Mouse (Mus musculus) lung, postnatal 36 days (tissue): Measurements from ENCODE around the gene Safb2.

Experiments
- DNase-seq: peaks from one replicate; pipeline ENCODE4 v3.0.0; 2022; ENCODE audit warnings: mixed read lengths

The Safb2 gene

GRCm38 (mm10) chr17:56514330-56514729 lies 70.1 kb downstream of the Safb2 start:
- no peak for DNase-seq

- no peak for DNase-seq
These were observed 72.1 kb downstream of the Safb2 start, which contains the start of gene Znrf4 for GRCm38 (mm10) chr17:56512310-56512709. Znrf4 (minus strand) TSS chr17:56512431.

- DNase-seq: no peak
These were observed 72.7 kb downstream of the Safb2 start for GRCm38 (mm10) chr17:56511707-56512090.

GRCm38 (mm10) chr17:56510970-56511706 lies 73.2 kb downstream of the Safb2 start:
- no peak for DNase-seq
